Mouse (Mus musculus) stomach, embryonic 15.5 days (tissue): Measurements from ENCODE around the gene Fblim1. TPM values are rescaled to one million over a fixed set of nuclear protein-coding genes. Genes with fewer than 3 reads are reported as not detected.

ENCODE experiments used
- ATAC-seq: fragments of 200-750 bp; cut with Nextera tagmentation; 2 replicates; pipeline ENCODE4 v1.8.0; 2017; ENCODE audit warnings: low read depth, moderate number of reproducible peaks, moderate TSS enrichment; ENCODE audit not compliant: insufficient read depth, low FRiP score
- H3K27ac ChIP-seq: fragments of 300-500 bp; sonication (generic); 2 replicates; pipeline ENCODE4 v1.5.1; 2015; ENCODE audit warnings: mild to moderate bottlenecking, inconsistent platforms
- H3K27me3 ChIP-seq: fragments of 300-500 bp; sonication (generic); replicated peaks from 2 replicates; pipeline ENCODE4 v1.6.1; 2015; ENCODE audit warnings: inconsistent platforms
- H3K36me3 ChIP-seq: fragments of 300-500 bp; sonication (generic); 2 replicates; pipeline ENCODE4 v1.6.1; 2015; ENCODE audit warnings: inconsistent platforms
- H3K4me1 ChIP-seq: fragments of 300-500 bp; sonication (generic); 2 replicates; pipeline ENCODE4 v1.6.1; 2015; ENCODE audit warnings: inconsistent platforms
- H3K4me2 ChIP-seq: fragments of 300-500 bp; sonication (generic); 2 replicates; pipeline ENCODE4 v1.6.1; 2015; ENCODE audit warnings: mild to moderate bottlenecking, inconsistent platforms
- H3K4me3 ChIP-seq: fragments of 300-500 bp; sonication (generic); replicated peaks from 2 replicates; pipeline ENCODE4 v1.5.1; 2015; ENCODE audit warnings: inconsistent platforms
- H3K9ac ChIP-seq: fragments of 300-500 bp; sonication (generic); 2 replicates; pipeline ENCODE4 v1.6.1; 2015; ENCODE audit warnings: inconsistent platforms
- H3K9me3 ChIP-seq: fragments of 300-500 bp; sonication (generic); 2 replicates; pipeline ENCODE4 v1.6.1; 2016; ENCODE audit warnings: inconsistent platforms
- WGBS: fragments of 180-500 bp; shearing (Covaris S2); methylation state at CpG from one replicate; pipeline ENCODE4 v1.1.7; 2015; 5-methylcytosine and 5-hydroxymethylcytosine counted together
- polyA plus RNA-seq: library from polyadenylated mRNA; unstranded; fragments of >200 nt; fragmentation: Nextera tagmentation; extraction: Ambion mirVana; gene quantifications from 2 replicates; pipeline ENCODE4 v1.2.1, GENCODE M21; 2015

The Fblim1 gene
- polyA plus RNA-seq, 1 experiment from 2014 or later, result 71.1 TPM

DNA sequence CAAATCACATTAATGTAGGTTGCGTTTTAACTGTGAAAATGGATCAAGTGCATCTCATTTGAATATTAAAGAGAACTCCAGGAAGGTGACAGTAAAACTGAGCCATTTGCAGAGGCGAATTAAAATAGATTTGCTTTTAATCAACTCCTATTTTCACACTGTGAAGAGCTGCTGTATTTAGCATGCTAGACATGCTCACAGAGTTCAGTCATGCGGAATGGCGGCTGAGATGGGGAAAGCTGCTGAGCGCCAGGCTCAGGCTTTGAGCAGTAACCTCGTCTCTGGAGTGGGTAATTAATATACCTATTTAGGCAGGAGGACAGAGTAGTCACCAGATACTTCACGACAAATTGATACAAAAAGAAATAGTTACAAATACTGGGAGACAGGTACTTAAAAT is 64.0 kb downstream of the Fblim1 start:
- no peak overlapping the region for H3K4me2 ChIP-seq
- H3K9ac ChIP-seq, result no peak overlapping the region
- 58% methylated on average over 7 of the region's 7 CpGs for WGBS
- H3K36me3 ChIP-seq, result no peaks in the 10 kb centered on the region
- no peaks in the 10 kb centered on the region for H3K27me3 ChIP-seq
- no peak for ATAC-seq
- H3K4me3 ChIP-seq, result no peak overlapping the region
- no peak overlapping the region for H3K27ac ChIP-seq
- peaks cover 8% of the 10 kb centered on the region; the same call in 1 of the 2 replicates for H3K4me1 ChIP-seq
- H3K9me3 ChIP-seq, result no peaks in the 10 kb centered on the region

- Histone ChIP-seq H3K9ac (no peak overlapping the region), H3K4me1 (peaks cover 9% of the 10 kb centered on the region; the same call in 1 of the 2 replicates), H3K4me3 (no peak overlapping the region), H3K36me3 (no peaks in the 10 kb centered on the region), H3K27ac (no peak overlapping the region), H3K4me2 (no peak overlapping the region), H3K9me3 (no peaks in the 10 kb centered on the region), H3K27me3 (no peaks in the 10 kb centered on the region)
- 69% methylated on average over 3 of the region's 3 CpGs for WGBS
- no peak for ATAC-seq
Observed at GRCm38 (mm10) chr4:141540844-141541243, 65.1 kb downstream of the Fblim1 start.

GRCm38 (mm10) chr4:141539213-141539767 is 66.6 kb downstream of the Fblim1 start:
- peak overlapping the region; percentile 67 for H3K4me2 ChIP-seq
- H3K27me3 ChIP-seq, result no peaks in the 10 kb centered on the region
- H3K9me3 ChIP-seq, result no peaks in the 10 kb centered on the region
- peak overlapping the region; percentile 29; the same call in 1 of the 2 replicates for H3K9ac ChIP-seq
- peaks cover 14% of the 10 kb centered on the region; the same call in 1 of the 2 replicates for H3K4me1 ChIP-seq
- no peaks in the 10 kb centered on the region for H3K36me3 ChIP-seq
- 27% methylated on average over 12 of the region's 12 CpGs for WGBS
- H3K27ac ChIP-seq, result peak overlapping the region; percentile 99
- ATAC-seq, result no peak
- H3K4me3 ChIP-seq, result peak overlapping the region; percentile 61

DNA sequence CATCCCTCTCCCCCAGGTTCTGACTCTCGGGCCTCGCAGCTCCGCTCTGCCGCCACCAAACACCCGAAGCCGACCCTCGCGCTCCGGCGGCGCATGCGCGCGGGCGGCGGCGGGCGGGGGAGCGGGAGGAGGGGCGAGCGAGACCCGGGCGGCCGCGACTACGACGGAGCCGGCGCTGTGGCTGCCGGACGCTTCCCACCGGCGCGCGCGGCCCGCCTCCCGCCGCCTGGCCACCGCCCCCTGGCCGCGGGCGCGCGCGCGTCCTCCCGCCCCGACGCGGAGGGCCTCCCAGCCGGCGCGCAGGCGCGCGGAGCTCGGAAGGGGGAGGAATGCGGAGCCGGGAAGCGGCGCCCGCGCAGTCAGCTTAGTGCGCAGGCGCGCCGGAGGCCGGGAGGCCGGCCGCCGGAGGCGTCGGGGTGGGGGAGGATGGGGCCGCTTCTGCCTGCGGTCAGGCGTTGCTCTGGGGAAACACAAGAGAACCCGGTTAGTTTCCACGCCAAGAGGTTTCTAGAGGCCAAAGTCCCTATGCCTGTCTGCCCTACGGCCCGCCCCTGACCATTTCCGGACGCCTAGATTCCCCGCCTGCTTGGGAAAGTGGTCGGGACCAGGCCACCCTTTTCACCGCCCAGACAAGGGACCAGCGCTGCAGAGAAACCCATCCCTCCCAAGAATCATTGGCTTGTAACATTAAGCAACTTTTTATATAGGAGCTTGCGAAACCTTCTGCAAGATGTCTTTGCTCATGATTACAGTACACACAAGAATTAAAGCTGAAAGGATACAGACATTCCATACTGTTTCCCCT is 67.3 kb downstream of the Fblim1 start, which contains the start of gene Spen:
TSS of gene Spen (minus strand) at position 190 of the 805 bp plus-strand sequence.
- ATAC-seq, result peak; percentile 89
- peak within 1 kb of the TSS; percentile 53 for H3K9ac ChIP-seq
- H3K27ac ChIP-seq, result peak within 1 kb of the TSS; percentile 99
- peak within 1 kb of the TSS; percentile 89 for H3K4me2 ChIP-seq
- peaks cover 13% of the 10 kb centered on the region; the same call in 1 of the 2 replicates for H3K4me1 ChIP-seq
- H3K36me3 ChIP-seq, result no peaks in the 10 kb centered on the region
- WGBS, result under 1% methylated on average over 68 of the region's 88 CpGs
- no peaks in the 10 kb centered on the region for H3K27me3 ChIP-seq
- H3K9me3 ChIP-seq, result no peaks in the 10 kb centered on the region
- H3K4me3 ChIP-seq, result peak within 1 kb of the TSS; percentile 61

GRCm38 (mm10) chr4:141537706-141538407 is 68.0 kb downstream of the Fblim1 start:
- peak overlapping the region; percentile 61 for H3K4me3 ChIP-seq
- no peak for ATAC-seq
- H3K27ac ChIP-seq, result peak overlapping the region; percentile 99
- H3K4me2 ChIP-seq, result peak overlapping the region; percentile 89
- H3K9ac ChIP-seq, result peak overlapping the region; percentile 53
- WGBS, result under 1% methylated on average over 97 of the region's 101 CpGs
- no peaks in the 10 kb centered on the region for H3K36me3 ChIP-seq
- peaks cover 13% of the 10 kb centered on the region; the same call in 1 of the 2 replicates for H3K4me1 ChIP-seq
- no peaks in the 10 kb centered on the region for H3K9me3 ChIP-seq
- H3K27me3 ChIP-seq, result no peaks in the 10 kb centered on the region

GRCm38 (mm10) chr4:141537226-141537610 is 68.7 kb downstream of the Fblim1 start:
- Histone ChIP-seq H3K9me3 (no peaks in the 10 kb centered on the region), H3K36me3 (no peaks in the 10 kb centered on the region), H3K27ac (peak overlapping the region; percentile 99), H3K4me2 (peak overlapping the region; percentile 89), H3K27me3 (no peaks in the 10 kb centered on the region), H3K4me3 (peak overlapping the region; percentile 61), H3K4me1 (peaks cover 13% of the 10 kb centered on the region; the same call in 1 of the 2 replicates), H3K9ac (peak overlapping the region; percentile 53; the same call in 1 of the 2 replicates)
- no peak for ATAC-seq
- under 1% methylated on average over 14 of the region's 14 CpGs for WGBS

GRCm38 (mm10) chr4:141536291-141537225 is 69.3 kb downstream of the Fblim1 start:
- Histone ChIP-seq H3K4me3 (peak overlapping the region; percentile 61), H3K4me2 (peak overlapping the region; percentile 89), H3K27ac (peak overlapping the region; percentile 99), H3K36me3 (no peaks in the 10 kb centered on the region), H3K4me1 (peaks cover 13% of the 10 kb centered on the region; the same call in 1 of the 2 replicates), H3K9ac (peak overlapping the region; percentile 53), H3K27me3 (no peaks in the 10 kb centered on the region), H3K9me3 (no peaks in the 10 kb centered on the region)
- under 1% methylated on average over 61 of the region's 61 CpGs for WGBS
- ATAC-seq, result peak; percentile 24; the same call in 1 of the 2 replicates

DNA sequence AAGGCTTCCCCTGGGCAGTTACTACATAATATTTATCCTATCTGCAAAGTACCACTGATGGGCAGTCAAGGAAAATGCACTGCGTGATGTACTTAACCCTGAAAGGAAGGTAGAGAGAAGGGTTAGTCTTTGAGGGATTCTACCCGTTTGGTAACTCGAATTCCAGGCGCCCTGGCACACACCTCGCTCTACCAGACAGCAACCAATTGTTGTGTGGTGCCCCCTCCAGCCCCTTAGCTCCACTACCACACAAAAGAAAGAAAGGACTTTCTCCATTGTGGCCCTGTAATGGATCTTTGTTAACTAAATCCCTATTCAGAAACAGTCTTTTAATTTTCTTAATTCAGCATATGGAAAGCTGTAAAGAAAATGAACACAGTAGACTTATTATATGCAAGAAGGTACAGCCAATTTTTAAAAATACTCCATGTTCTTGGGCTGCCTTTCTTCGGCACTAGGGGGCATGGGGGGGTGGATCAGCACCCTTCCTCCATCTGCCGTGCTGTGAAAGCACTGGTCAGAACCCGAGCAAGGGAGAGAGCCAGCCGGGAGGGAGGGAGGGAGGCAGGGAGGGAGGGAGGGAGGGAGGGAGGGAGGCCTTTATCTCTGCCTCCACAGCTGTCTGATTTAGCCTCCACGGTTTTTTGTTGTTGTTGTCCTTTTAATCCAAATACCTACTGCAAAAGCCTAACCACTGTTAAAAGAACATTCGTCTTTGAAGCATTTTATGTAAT is 70.8 kb downstream of the Fblim1 start:
- H3K4me1 ChIP-seq, result peaks cover 13% of the 10 kb centered on the region; the same call in 1 of the 2 replicates
- ATAC-seq, result peak; percentile 11; the same call in 1 of the 2 replicates
- no peak overlapping the region for H3K9ac ChIP-seq
- peak overlapping the region; percentile 99; the same call in 1 of the 2 replicates for H3K27ac ChIP-seq
- H3K4me3 ChIP-seq, result peak overlapping the region; percentile 2; the same call in 1 of the 2 replicates
- H3K9me3 ChIP-seq, result no peaks in the 10 kb centered on the region
- no peaks in the 10 kb centered on the region for H3K36me3 ChIP-seq
- no peaks in the 10 kb centered on the region for H3K27me3 ChIP-seq
- peak overlapping the region; percentile 89 for H3K4me2 ChIP-seq
- 25% methylated on average over 10 of the region's 11 CpGs for WGBS

- Histone ChIP-seq H3K27me3 (no peaks in the 10 kb centered on the region), H3K4me2 (no peak overlapping the region), H3K4me1 (peaks cover 13% of the 10 kb centered on the region; the same call in 1 of the 2 replicates), H3K36me3 (no peaks in the 10 kb centered on the region), H3K27ac (no peak overlapping the region), H3K9ac (no peak overlapping the region), H3K9me3 (no peaks in the 10 kb centered on the region), H3K4me3 (no peak overlapping the region)
- 79% methylated on average over 15 of the region's 15 CpGs for WGBS
- ATAC-seq, result no peak
Observed at GRCm38 (mm10) chr4:141530979-141531378, 74.9 kb downstream of the Fblim1 start.

DNA sequence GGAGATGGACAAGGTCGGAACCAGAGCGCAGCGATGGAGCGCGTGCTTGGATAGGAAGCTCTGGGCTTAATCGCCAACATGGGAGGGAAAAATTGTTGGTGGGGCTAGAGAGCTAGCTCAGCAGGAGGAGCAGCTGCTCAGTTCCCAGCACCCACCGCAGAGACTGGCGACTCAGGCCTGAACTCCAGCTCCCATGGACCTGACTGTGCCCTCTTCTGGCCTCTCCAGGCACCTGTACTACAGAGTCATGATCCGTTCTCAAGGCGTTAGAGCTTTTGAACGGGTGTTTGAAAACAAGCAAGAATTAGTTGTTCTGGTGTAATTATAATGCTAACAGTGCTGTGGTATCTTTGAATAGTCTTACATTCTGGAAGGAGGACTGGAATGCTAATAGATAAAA is 77.0 kb downstream of the Fblim1 start:
- Histone ChIP-seq H3K4me2 (no peak overlapping the region), H3K4me1 (peaks cover 8% of the 10 kb centered on the region; the same call in 1 of the 2 replicates), H3K9me3 (no peaks in the 10 kb centered on the region), H3K4me3 (no peak overlapping the region), H3K9ac (no peak overlapping the region), H3K27me3 (no peaks in the 10 kb centered on the region), H3K27ac (no peak overlapping the region), H3K36me3 (no peaks in the 10 kb centered on the region)
- WGBS, result 87% methylated on average over 11 of the region's 11 CpGs
- no peak for ATAC-seq
